Mouse (Mus musculus): ENCODE data around the gene Rnf207. TPM values are rescaled to one million over a fixed set of nuclear protein-coding genes. Genes with fewer than 3 reads are reported as not detected.
A peak's percentile ranks its signal among the peaks of the same experiment; 100 is the strongest.

The Rnf207 gene
- polyA plus RNA-seq, 1 experiment from 2014 or later, result 0.68 TPM

DNA sequence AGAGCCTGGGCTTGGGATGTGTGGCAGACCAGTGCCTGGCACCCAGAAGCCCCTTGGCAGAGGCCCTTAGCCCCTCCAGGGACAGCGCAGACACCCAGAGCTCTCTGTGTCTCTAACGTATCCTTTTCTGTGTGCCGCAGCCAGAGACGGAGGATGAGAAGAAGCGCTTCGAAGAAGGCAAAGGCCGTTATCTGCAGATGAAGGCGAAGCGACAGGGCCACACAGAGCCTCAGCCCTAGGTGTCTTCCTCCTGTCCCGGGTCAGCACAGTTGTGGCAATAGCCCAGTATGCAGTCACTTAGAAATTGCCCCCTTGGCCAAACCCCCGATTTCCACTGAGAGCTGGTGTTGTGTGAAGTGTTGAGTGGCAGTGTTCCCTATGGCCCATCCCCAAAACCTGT lies 47.5 kb downstream of the Rnf207 start:
- Histone ChIP-seq H3K4me2 (no peak overlapping the region), H3K36me3 (no peaks in the 10 kb centered on the region), H3K27ac (no peak overlapping the region), H3K9ac (replicated peaks) (no peak overlapping the region), H3K9me3 (no peaks in the 10 kb centered on the region), H3K4me1 (replicated peaks) (peaks cover 41% of the 10 kb centered on the region), H3K27me3 (peaks cover 37% of the 10 kb centered on the region), H3K4me3 (replicated peaks) (no peak overlapping the region)
- 92% methylated on average over 11 of the region's 11 CpGs for WGBS
- ATAC-seq (ENCODE audit: insufficient number of reproducible peaks, insufficient read depth, low FRiP score, low TSS enrichment, low read depth), result no peak

DNA sequence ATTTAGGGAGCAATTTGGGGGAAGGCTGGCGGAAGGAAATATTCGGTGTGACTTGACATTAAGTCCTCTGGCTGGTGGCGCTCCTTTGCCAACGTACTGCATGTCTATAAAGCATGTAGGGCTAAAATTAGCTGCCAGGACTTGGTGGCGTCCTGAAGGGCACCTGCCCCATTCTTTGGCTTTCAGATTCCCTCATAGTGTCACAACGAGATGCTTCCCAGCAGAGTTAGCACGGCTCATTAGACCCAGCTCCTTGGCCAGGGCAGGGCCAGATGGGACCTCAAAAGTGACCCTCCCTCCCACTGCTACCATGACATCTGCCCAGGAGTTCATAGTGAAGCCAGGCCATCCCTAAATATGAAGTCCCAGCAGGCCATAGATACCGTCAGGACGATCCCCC lies 48.2 kb downstream of the Rnf207 start:
- Histone ChIP-seq H3K4me2 (no peak overlapping the region), H3K4me3 (replicated peaks) (no peak overlapping the region), H3K9me3 (no peaks in the 10 kb centered on the region), H3K9ac (replicated peaks) (no peak overlapping the region), H3K27me3 (peaks cover 30% of the 10 kb centered on the region), H3K36me3 (no peaks in the 10 kb centered on the region), H3K27ac (no peak overlapping the region), H3K4me1 (replicated peaks) (peaks cover 41% of the 10 kb centered on the region)
- WGBS, result 79% methylated on average over 9 of the region's 9 CpGs
- no peak for ATAC-seq (ENCODE audit: insufficient number of reproducible peaks, insufficient read depth, low FRiP score, low TSS enrichment, low read depth)

DNA sequence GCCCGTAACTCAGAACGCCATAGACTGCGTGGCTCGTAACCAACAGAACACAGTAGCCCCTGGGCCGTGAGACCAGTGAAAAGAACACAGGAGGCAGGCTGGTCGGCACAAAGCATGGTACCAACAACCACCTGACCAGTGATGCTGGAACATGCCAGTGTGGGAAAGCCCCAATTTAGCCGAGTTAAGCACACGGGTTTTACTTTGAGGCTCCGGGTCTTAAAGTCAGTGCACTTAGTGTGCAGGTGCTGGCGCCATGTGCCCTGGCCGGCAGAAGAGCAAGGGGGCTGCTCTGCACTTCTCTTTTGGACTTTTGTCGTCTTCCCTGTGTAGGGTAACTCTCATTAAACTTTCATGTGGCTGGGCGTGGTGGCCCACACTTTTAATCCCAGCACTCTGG lies 48.8 kb downstream of the Rnf207 start:
- WGBS, result 82% methylated on average over 13 of the region's 13 CpGs
- no peak overlapping the region for H3K9ac ChIP-seq (replicated peaks)
- H3K9me3 ChIP-seq, result no peaks in the 10 kb centered on the region
- no peak for ATAC-seq (ENCODE audit: insufficient number of reproducible peaks, insufficient read depth, low FRiP score, low TSS enrichment, low read depth)
- peaks cover 37% of the 10 kb centered on the region for H3K4me1 ChIP-seq (replicated peaks)
- H3K27ac ChIP-seq, result no peak overlapping the region
- no peak overlapping the region for H3K4me3 ChIP-seq (replicated peaks)
- no peak overlapping the region for H3K4me2 ChIP-seq
- no peaks in the 10 kb centered on the region for H3K36me3 ChIP-seq
- H3K27me3 ChIP-seq, result peaks cover 27% of the 10 kb centered on the region

GRCm38 (mm10) chr4:152267748-152268369 lies 50.9 kb downstream of the Rnf207 start:
- H3K9me3 ChIP-seq, result no peaks in the 10 kb centered on the region
- no peaks in the 10 kb centered on the region for H3K36me3 ChIP-seq
- H3K27me3 ChIP-seq, result peaks cover 18% of the 10 kb centered on the region; the same call in 1 of the 2 replicates
- H3K27ac ChIP-seq, result no peak overlapping the region
- WGBS, result 73% methylated on average over 13 of the region's 13 CpGs
- H3K9ac ChIP-seq (replicated peaks), result no peak overlapping the region
- no peak for ATAC-seq (ENCODE audit: insufficient number of reproducible peaks, insufficient read depth, low FRiP score, low TSS enrichment, low read depth)
- peaks cover 34% of the 10 kb centered on the region for H3K4me1 ChIP-seq (replicated peaks)
- H3K4me3 ChIP-seq (replicated peaks), result no peak overlapping the region
- H3K4me2 ChIP-seq, result no peak overlapping the region

- peaks cover 19% of the 10 kb centered on the region for H3K4me1 ChIP-seq (replicated peaks)
- H3K27me3 ChIP-seq, result peaks cover 11% of the 10 kb centered on the region; the same call in 1 of the 2 replicates
- H3K27ac ChIP-seq, result no peak overlapping the region
- no peaks in the 10 kb centered on the region for H3K36me3 ChIP-seq
- ATAC-seq (ENCODE audit: insufficient number of reproducible peaks, insufficient read depth, low FRiP score, low TSS enrichment, low read depth), result no peak
- H3K9me3 ChIP-seq, result no peaks in the 10 kb centered on the region
- no peak overlapping the region for H3K4me2 ChIP-seq
- no peak overlapping the region for H3K4me3 ChIP-seq (replicated peaks)
- no peak overlapping the region for H3K9ac ChIP-seq (replicated peaks)
- 37% methylated on average over 10 of the region's 10 CpGs for WGBS
Measured at GRCm38 (mm10) chr4:152266236-152266895, 52.4 kb downstream of the Rnf207 start.

DNA sequence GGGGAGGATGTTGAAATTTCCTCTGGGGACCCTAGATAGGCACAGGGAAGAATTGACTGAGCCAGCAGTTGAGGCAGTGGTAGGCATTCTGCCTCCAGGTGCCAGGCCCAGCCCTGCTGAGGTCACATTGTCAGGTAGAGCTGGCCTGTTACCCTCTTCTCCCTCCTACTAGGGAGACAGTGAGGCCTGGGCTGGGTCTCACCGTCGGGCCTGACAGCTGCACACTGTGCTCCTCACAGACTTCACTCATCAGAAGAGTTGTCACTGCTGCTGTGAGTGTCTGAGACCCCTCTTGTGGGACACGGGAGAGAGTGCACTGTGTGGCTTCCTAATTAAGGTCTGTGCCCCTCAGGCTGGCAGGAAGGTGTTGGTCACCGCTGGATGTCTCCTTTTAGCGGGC lies 53.0 kb downstream of the Rnf207 start:
- no peak overlapping the region for H3K9ac ChIP-seq (replicated peaks)
- H3K4me3 ChIP-seq (replicated peaks), result no peak overlapping the region
- H3K27me3 ChIP-seq, result 0 out of 2 replicates have a peak, but pooled peaks cover 5% of the 10 kb centered on the region
- no peak for ATAC-seq (ENCODE audit: insufficient number of reproducible peaks, insufficient read depth, low FRiP score, low TSS enrichment, low read depth)
- no peaks in the 10 kb centered on the region for H3K36me3 ChIP-seq
- H3K9me3 ChIP-seq, result no peaks in the 10 kb centered on the region
- peaks cover 17% of the 10 kb centered on the region for H3K4me1 ChIP-seq (replicated peaks)
- no peak overlapping the region for H3K4me2 ChIP-seq
- 58% methylated on average over 5 of the region's 5 CpGs for WGBS
- H3K27ac ChIP-seq, result no peak overlapping the region

DNA sequence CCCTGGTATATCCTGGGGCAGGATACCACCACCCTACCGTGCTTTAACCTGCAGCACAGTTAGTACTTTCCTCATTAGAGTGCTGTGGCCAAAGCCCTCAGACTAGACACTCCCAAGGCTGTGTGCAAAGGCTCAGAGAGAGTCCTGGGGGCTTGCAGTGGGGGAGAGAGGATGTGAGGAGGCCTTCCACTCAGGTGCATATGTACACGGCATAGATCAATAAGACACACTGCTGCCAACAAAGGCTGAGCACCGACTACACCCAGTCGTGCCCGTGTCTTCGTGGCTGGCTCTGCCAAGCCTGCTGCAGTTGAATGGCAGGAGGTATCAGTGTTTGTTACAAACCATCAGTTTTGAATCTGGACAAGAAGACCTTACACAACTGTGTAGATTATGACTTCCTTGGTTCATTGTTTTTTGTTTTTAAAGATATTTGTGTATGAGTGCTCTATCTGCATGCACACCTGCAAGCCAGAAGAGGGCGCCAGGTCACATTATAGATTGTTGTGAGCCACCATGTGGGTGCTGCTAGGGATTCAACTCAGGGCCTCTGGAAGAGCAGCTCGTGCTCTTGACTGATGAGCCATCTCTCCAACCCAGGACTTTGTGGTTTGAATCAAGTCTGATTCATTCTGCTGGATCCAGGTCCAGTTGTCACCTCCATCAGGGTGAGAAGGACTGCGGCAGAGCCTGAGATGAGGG lies 53.8 kb downstream of the Rnf207 start:
- Histone ChIP-seq H3K4me1 (replicated peaks) (peaks cover 17% of the 10 kb centered on the region), H3K4me2 (no peak overlapping the region), H3K9me3 (no peaks in the 10 kb centered on the region), H3K9ac (replicated peaks) (no peak overlapping the region), H3K36me3 (no peaks in the 10 kb centered on the region), H3K27ac (no peak overlapping the region), H3K4me3 (replicated peaks) (no peak overlapping the region), H3K27me3 (0 out of 2 replicates have a peak, but pooled peaks cover 4% of the 10 kb centered on the region)
- WGBS, result 89% methylated on average over 9 of the region's 9 CpGs
- ATAC-seq (ENCODE audit: insufficient number of reproducible peaks, insufficient read depth, low FRiP score, low TSS enrichment, low read depth), result no peak

DNA sequence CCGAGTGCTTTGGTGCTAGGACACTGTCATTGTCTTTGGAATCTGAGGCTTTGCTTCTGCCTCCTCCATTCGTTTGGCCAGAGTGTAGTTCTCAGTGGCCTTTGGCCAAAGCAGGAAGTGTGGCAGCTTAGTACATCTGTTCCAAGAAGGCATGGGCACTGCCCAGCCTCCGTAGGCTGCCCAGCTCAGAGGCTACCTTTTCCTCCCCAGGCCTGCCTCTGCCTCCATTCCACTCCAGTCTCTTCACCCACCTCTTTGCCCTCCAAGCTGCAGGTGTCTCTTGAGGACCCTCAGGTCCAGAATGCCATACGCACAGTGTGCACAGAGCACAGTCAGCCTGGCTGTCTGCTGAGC lies 54.6 kb downstream of the Rnf207 start:
- H3K4me3 ChIP-seq (replicated peaks), result no peak overlapping the region
- no peaks in the 10 kb centered on the region for H3K36me3 ChIP-seq
- no peaks in the 10 kb centered on the region for H3K9me3 ChIP-seq
- ATAC-seq (ENCODE audit: insufficient number of reproducible peaks, insufficient read depth, low FRiP score, low TSS enrichment, low read depth), result no peak
- H3K27ac ChIP-seq, result no peak overlapping the region
- H3K4me2 ChIP-seq, result no peak overlapping the region
- 0 out of 2 replicates have a peak overlapping the region, but pooled peaks have one; percentile 18 for H3K9ac ChIP-seq (replicated peaks)
- H3K27me3 ChIP-seq, result 0 out of 2 replicates have a peak, but pooled peaks cover 4% of the 10 kb centered on the region
- H3K4me1 ChIP-seq (replicated peaks), result peaks cover 17% of the 10 kb centered on the region
- WGBS, result 55% methylated on average over 4 of the region's 4 CpGs

DNA sequence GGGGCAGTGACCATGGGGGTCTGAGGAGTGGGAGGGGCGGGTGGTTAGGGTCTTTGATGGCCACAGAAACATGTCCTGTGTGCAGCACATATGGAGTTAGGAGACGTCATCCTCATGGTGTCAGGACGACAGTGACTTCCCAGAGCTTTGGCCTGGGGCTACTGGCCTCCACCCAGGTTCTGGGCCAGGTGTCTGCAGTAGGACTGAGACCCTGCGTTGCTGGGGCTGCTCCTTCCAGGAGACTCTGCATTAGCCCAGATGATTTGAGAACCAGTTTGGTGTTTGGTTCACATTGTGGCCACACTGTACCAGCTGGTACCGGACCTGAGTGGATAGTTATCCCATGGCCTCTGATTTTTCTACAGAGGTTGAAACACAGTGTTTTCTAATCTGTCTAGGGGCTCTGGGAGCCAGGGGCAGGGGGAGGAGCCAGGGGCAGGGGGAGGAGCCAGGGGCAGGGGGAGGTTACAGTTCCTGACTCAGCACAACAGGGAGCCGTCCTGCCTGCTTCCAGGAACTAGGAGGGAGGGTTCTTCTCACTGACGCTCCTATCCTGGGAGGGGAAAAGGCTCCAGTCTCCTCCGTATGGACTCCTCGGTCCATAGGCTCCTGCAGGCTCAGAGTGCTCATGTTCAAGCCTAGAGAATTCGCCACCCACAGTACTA lies 55.1 kb downstream of the Rnf207 start:
- Histone ChIP-seq H3K27ac (no peak overlapping the region), H3K36me3 (no peaks in the 10 kb centered on the region), H3K4me1 (replicated peaks) (peaks cover 17% of the 10 kb centered on the region), H3K27me3 (0 out of 2 replicates have a peak, but pooled peaks cover 4% of the 10 kb centered on the region), H3K4me2 (no peak overlapping the region), H3K4me3 (replicated peaks) (no peak overlapping the region), H3K9me3 (no peaks in the 10 kb centered on the region), H3K9ac (replicated peaks) (0 out of 2 replicates have a peak overlapping the region, but pooled peaks have one; percentile 18)
- ATAC-seq (ENCODE audit: insufficient number of reproducible peaks, insufficient read depth, low FRiP score, low TSS enrichment, low read depth), result peak; percentile 42; the same call in 1 of the 2 replicates
- 30% methylated on average over 10 of the region's 10 CpGs for WGBS

GRCm38 (mm10) chr4:152263089-152263488 lies 55.7 kb downstream of the Rnf207 start:
- Histone ChIP-seq H3K4me2 (no peak overlapping the region), H3K27ac (no peak overlapping the region), H3K36me3 (no peaks in the 10 kb centered on the region), H3K4me3 (replicated peaks) (no peak overlapping the region), H3K9me3 (no peaks in the 10 kb centered on the region), H3K9ac (replicated peaks) (no peak overlapping the region), H3K4me1 (replicated peaks) (peaks cover 17% of the 10 kb centered on the region), H3K27me3 (0 out of 2 replicates have a peak, but pooled peaks cover 4% of the 10 kb centered on the region)
- 60% methylated on average over 9 of the region's 9 CpGs for WGBS
- no peak for ATAC-seq (ENCODE audit: insufficient number of reproducible peaks, insufficient read depth, low FRiP score, low TSS enrichment, low read depth)

DNA sequence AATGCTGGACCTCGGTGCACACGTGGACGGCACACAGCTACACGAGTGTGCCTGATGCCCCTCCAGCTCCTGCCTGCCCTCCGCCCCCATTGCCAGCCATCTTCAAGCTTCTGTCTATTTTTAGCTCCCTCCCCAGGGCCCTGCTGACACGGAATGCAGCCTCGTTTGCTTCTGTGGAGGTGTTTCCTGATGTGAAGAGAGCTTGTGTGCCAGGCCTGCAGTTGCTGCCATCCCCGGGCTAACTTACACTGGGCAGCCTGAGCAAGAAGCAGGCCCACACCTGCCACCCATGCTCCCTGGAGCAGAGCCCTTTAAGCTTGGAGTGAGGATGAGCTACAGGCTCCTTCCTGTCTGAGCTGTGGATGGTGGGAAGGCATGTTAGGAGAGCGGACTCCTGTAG lies 56.6 kb downstream of the Rnf207 start:
- H3K9me3 ChIP-seq, result no peaks in the 10 kb centered on the region
- no peak overlapping the region for H3K27ac ChIP-seq
- no peak overlapping the region for H3K9ac ChIP-seq (replicated peaks)
- no peak overlapping the region for H3K4me3 ChIP-seq (replicated peaks)
- WGBS, result 68% methylated on average over 9 of the region's 9 CpGs
- ATAC-seq (ENCODE audit: insufficient number of reproducible peaks, insufficient read depth, low FRiP score, low TSS enrichment, low read depth), result no peak
- H3K36me3 ChIP-seq, result no peaks in the 10 kb centered on the region
- 0 out of 2 replicates have a peak, but pooled peaks cover 4% of the 10 kb centered on the region for H3K27me3 ChIP-seq
- H3K4me2 ChIP-seq, result no peak overlapping the region
- H3K4me1 ChIP-seq (replicated peaks), result peaks cover 17% of the 10 kb centered on the region
